Mouse (Mus musculus) heart, adult 11 months (tissue): ENCODE data around the gene Sema4d.

Experiments used
- DNase-seq: peaks from one replicate; pipeline ENCODE4 v3.0.0; 2022

The Sema4d gene

GRCm38 (mm10) chr13:51813621-51814615 is 20.4 kb upstream of the Sema4d start:
- DNase-seq: no peak

- DNase-seq: no peak
These were observed 14.6 kb upstream of the Sema4d start for GRCm38 (mm10) chr13:51808141-51808540.

GRCm38 (mm10) chr13:51806220-51806619 is 12.7 kb upstream of the Sema4d start:
- no peak for DNase-seq

GRCm38 (mm10) chr13:51805634-51806033 is 12.1 kb upstream of the Sema4d start:
- no peak for DNase-seq

- peak; percentile 88 for DNase-seq
These were observed 7.4 kb upstream of the Sema4d start for GRCm38 (mm10) chr13:51800921-51801320.

GRCm38 (mm10) chr13:51799735-51800522 is 6.4 kb upstream of the Sema4d start:
- DNase-seq: no peak

- DNase-seq: no peak
These were observed 4.6 kb upstream of the Sema4d start for GRCm38 (mm10) chr13:51797899-51798746.

GRCm38 (mm10) chr13:51793948-51794347 is 401 bp upstream of the Sema4d start:
- peak; percentile 82 for DNase-seq

- peak; percentile 95 for DNase-seq
These were observed 670 bp downstream of the Sema4d start for GRCm38 (mm10) chr13:51792729-51793424.

- peak; percentile 91 for DNase-seq
These were observed 1.4 kb downstream of the Sema4d start for GRCm38 (mm10) chr13:51792135-51792573.

- DNase-seq: peak; percentile 88
These were observed 1.9 kb downstream of the Sema4d start for GRCm38 (mm10) chr13:51791604-51792003.

- peak; percentile 90 for DNase-seq
These were observed 2.8 kb downstream of the Sema4d start for GRCm38 (mm10) chr13:51790793-51791192.

GRCm38 (mm10) chr13:51787858-51788257 is 5.7 kb downstream of the Sema4d start:
- no peak for DNase-seq

GRCm38 (mm10) chr13:51786616-51787015 is 6.9 kb downstream of the Sema4d start:
- no peak for DNase-seq

GRCm38 (mm10) chr13:51784476-51784875 is 9.1 kb downstream of the Sema4d start:
- DNase-seq: no peak

GRCm38 (mm10) chr13:51783857-51784256 is 9.7 kb downstream of the Sema4d start:
- DNase-seq: no peak

- no peak for DNase-seq
These were observed 12.9 kb downstream of the Sema4d start for GRCm38 (mm10) chr13:51780509-51781155.

- DNase-seq: peak; percentile 94
These were observed 14.3 kb downstream of the Sema4d start for GRCm38 (mm10) chr13:51778983-51779962.

- peak; percentile 90 for DNase-seq
These were observed 15.1 kb downstream of the Sema4d start for GRCm38 (mm10) chr13:51778351-51778982.
